Mouse (Mus musculus): Measurements from ENCODE around the gene Car14. TPM values are rescaled to one million over a fixed set of nuclear protein-coding genes. Genes with fewer than 3 reads are reported as not detected.

Car14 gene
- polyA plus RNA-seq, 1 experiment from 2014 or later = 16.6 TPM

Other genes with a start within 250 kb of the Car14 start
- gene Mcl1, start 245.9 kb downstream of the Car14 start, polyA plus RNA-seq (2015; fragmentation: Nextera tagmentation; extraction: Ambion mirVana) = 45.4 and 47.7 TPM in 2 replicates
- 1.7 and 1.9 TPM in 2 replicates for gene Adamtsl4, start 216.8 kb downstream of the Car14 start, polyA plus RNA-seq (2015; fragmentation: Nextera tagmentation; extraction: Ambion mirVana)
- gene Ecm1, start 165.1 kb downstream of the Car14 start, polyA plus RNA-seq (2015; fragmentation: Nextera tagmentation; extraction: Ambion mirVana) = 5.9 and 6.6 TPM in 2 replicates
- gene Tars2, start 144.5 kb downstream of the Car14 start, polyA plus RNA-seq (2015; fragmentation: Nextera tagmentation; extraction: Ambion mirVana) = 47.3 and 47.9 TPM in 2 replicates
- 25.4 and 28.3 TPM in 2 replicates for gene Rprd2, start 85.8 kb downstream of the Car14 start, polyA plus RNA-seq (2015; fragmentation: Nextera tagmentation; extraction: Ambion mirVana)
- 52.6 and 60.9 TPM in 2 replicates for gene Prpf3, start 48.8 kb downstream of the Car14 start, polyA plus RNA-seq (2015; fragmentation: Nextera tagmentation; extraction: Ambion mirVana)
- 295 and 350 TPM in 2 replicates for gene Mrps21, start 33.2 kb downstream of the Car14 start, polyA plus RNA-seq (2015; fragmentation: Nextera tagmentation; extraction: Ambion mirVana)
- gene Ciart, start 22.4 kb downstream of the Car14 start, polyA plus RNA-seq (2015; fragmentation: Nextera tagmentation; extraction: Ambion mirVana) = 7.0 and 7.8 TPM in 2 replicates
- 17.9 and 18.6 TPM in 2 replicates for gene BC028528, start 12.7 kb downstream of the Car14 start, polyA plus RNA-seq (2015; fragmentation: Nextera tagmentation; extraction: Ambion mirVana)
- gene Aph1a, start 10.7 kb downstream of the Car14 start, polyA plus RNA-seq (2015; fragmentation: Nextera tagmentation; extraction: Ambion mirVana) = 29.6 and 32.3 TPM in 2 replicates
- 241 and 251 TPM in 2 replicates for gene Anp32e, start 24.6 kb upstream of the Car14 start, polyA plus RNA-seq (2015; fragmentation: Nextera tagmentation; extraction: Ambion mirVana)
- 41.2 and 47.7 TPM in 2 replicates for gene Plekho1, start 91.3 kb upstream of the Car14 start, polyA plus RNA-seq (2015; fragmentation: Nextera tagmentation; extraction: Ambion mirVana)
- 41.1 and 55.4 TPM in 2 replicates for gene Vps45, start 153.8 kb upstream of the Car14 start, polyA plus RNA-seq (2015; fragmentation: Nextera tagmentation; extraction: Ambion mirVana)
- 20.8 and 23.8 TPM in 2 replicates for gene Otud7b, start 199.8 kb upstream of the Car14 start, polyA plus RNA-seq (2015; fragmentation: Nextera tagmentation; extraction: Ambion mirVana)

Data from embryonic facial prominence, embryonic 13.5 days (tissue).